Mouse (Mus musculus) heart, postnatal 25 days (tissue): ENCODE measurements around the gene Ccar1. TPM values are rescaled to one million over a fixed set of nuclear protein-coding genes. Genes with fewer than 3 reads are reported as not detected.
"Not testable (repeated sequence)": the region's sequence is repeated elsewhere in the genome, so short reads cannot be mapped to it uniquely, and the experiment has no call there.

Experiments
- DNase-seq: peaks from one replicate; pipeline ENCODE4 v3.0.0; 2022; ENCODE audit warnings: low spot score
- intact Hi-C: fragments of 180-260 bp; cut with DNase I; formaldehyde crosslinking; loops from one replicate; pipeline ENCODE4 v1.15.1; 2025
- total RNA-seq, 2 experiments: library from RNA; stranded (reverse); gene quantifications; 2 replicates each; pipeline ENCODE4 v1.2.3; 2021

Gene Ccar1
- total RNA-seq, 2 experiments from 2014 or later: 48.4 to 56.3 TPM

GRCm38 (mm10) chr10:62730826-62731225 is 61.3 kb downstream of the Ccar1 start:
- intact Hi-C loops: no loop called here
- no peak for DNase-seq

- intact Hi-C loops: no loop called here
These were observed 66.1 kb downstream of the Ccar1 start, which contains the start of gene Stox1 for GRCm38 (mm10) chr10:62725771-62726687. Gene Stox1 (minus strand): TSS chr10:62726128.

GRCm38 (mm10) chr10:62724936-62725335 is 67.2 kb downstream of the Ccar1 start:
- intact Hi-C loops: no loop called here
- DNase-seq: no peak

More at GRCm38 (mm10) chr10:62725771-62726687, 66.1 kb downstream of the Ccar1 start, which contains the start of gene Stox1:
- peak; percentile 4 for DNase-seq

GRCm38 (mm10) chr10:62722701-62723100 is 69.4 kb downstream of the Ccar1 start:
- no peak for DNase-seq
- intact Hi-C loops: no loop called here

GRCm38 (mm10) chr10:62720574-62720973 is 71.5 kb downstream of the Ccar1 start:
- intact Hi-C loops: not testable (repeated sequence)

DNA sequence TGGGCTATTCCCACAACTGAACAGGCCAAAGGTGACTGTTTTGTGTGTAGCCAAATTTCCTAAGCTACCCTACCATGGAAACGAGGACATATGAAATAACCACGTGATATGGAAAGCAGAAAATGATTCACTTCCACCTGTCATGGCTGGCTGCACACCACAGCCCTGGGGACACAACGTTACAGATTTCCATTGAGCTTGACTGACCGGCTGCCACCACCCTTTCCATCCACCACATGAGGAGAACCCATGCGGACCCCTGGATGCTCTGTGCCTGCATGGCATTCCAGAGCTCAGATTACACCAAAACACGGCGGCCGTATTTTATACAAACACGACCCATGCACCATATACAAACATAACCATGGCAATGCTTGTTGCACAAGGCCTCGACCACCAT is 78.6 kb downstream of the Ccar1 start:
- DNase-seq: no peak
- intact Hi-C loops: no loop called here

More at GRCm38 (mm10) chr10:62720574-62720973, 71.5 kb downstream of the Ccar1 start:
- not testable (repeated sequence) for DNase-seq

- intact Hi-C loops: no loop called here
- DNase-seq: no peak
These were observed 88.5 kb downstream of the Ccar1 start for GRCm38 (mm10) chr10:62703579-62703978.

DNA sequence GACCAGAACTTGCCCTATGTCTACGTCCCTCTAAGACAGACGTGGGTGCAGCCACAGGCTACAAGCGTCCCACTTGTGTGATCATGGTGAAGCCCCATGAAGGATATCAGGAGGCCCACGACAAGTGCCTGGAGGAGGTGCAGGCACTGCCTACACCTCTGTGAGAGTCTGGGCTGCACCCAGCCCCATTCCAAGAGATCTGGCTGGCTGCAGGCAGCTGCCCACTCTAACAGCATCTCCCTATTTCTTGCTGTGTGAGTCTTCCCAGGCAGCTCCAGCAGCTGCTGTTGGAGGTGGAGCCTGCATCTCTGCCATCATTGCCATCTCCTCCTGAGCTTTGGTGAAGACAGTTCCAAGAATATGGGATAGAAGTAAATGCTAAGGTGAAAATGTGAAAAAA is 89.7 kb downstream of the Ccar1 start:
- no peak for DNase-seq
- intact Hi-C loops: no loop called here

Other genes starting within 250 kb of the Ccar1 start
- 10 to 100 TPM; 36.8 to 41.7 TPM for gene Kif1bp, start 213.8 kb downstream of the Ccar1 start, total RNA-seq
- gene Ddx21, start 190.0 kb downstream of the Ccar1 start, total RNA-seq: 10 to 100 TPM; 26.8 to 27.8 TPM
- gene Ddx50, start 141.1 kb downstream of the Ccar1 start, total RNA-seq: 10 to 100 TPM; 48.2 to 51.7 TPM
- under 1 TPM; 0.70 to 0.89 TPM for gene Stox1, start 66.2 kb downstream of the Ccar1 start, total RNA-seq
- gene Tet1, start 116.7 kb upstream of the Ccar1 start, total RNA-seq: 10 to 100 TPM; 11.0 to 12.7 TPM
- gene Slc25a16, start 128.3 kb upstream of the Ccar1 start, total RNA-seq: 10 to 100 TPM; 23.0 to 23.2 TPM
- gene Dna2, start 154.7 kb upstream of the Ccar1 start, total RNA-seq: under 1 TPM; 0.75 TPM
- gene Rufy2, start 187.9 kb upstream of the Ccar1 start, total RNA-seq: 10 to 100 TPM in 1 of 2 experiments, 1 to 10 TPM in 1; 9.7 to 10.9 TPM
- gene Hnrnph3, start 231.9 kb upstream of the Ccar1 start, total RNA-seq: 10 to 100 TPM; 30.7 to 32.3 TPM
- gene Pbld2, start 232.0 kb upstream of the Ccar1 start, total RNA-seq: 1 to 10 TPM; 7.0 to 8.0 TPM